In the genomic region with DNA sequence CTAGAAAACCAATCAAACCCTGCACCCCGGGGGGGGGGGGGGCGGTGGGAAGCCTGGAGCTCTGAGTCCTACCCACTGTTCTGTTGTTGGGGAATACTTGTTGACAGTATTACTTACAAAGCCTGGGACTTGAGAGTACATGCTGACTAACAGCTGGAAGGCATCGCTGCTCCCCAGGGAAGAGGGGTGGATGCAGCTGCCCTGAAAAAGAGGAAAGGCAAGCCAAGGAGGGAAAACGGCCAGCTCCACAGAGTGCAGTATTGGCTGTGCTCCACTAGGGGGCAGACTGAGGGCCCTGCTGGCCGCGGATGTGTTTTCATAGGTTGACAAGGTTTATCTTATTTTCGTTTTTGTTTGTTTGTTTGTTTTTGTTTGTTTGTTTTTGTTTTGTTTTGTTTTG, we compare ENCODE assay signal across 10 mouse cellular contexts. TPM values are rescaled to one million over a fixed set of nuclear protein-coding genes. Genes with fewer than 3 reads are reported as not detected.
DNase-seq lines count a peak whose midpoint lies in the region; ATAC-seq and TF ChIP-seq lines count a peak whose summit lies in the region.
"Had no signal": no experiment of that assay in that cellular context is flagged by ENCODE, and none has a peak within 500 bp of the region (broad histone marks: within the 10 kb centered on the region; RNA-seq: fewer than 3 reads in every experiment).

No protein-coding gene starts in this region.

- H3K79me2 ChIP-seq in myocyte (ENCODE audit: control insufficient read depth, insufficient read depth), result no peaks in the 10 kb centered on the region

- H3K4me2 ChIP-seq in intestine, embryonic 14.5 days (ENCODE audit: low read length), result no peak overlapping the region
- no peak overlapping the region for H3K4me2 ChIP-seq in intestine, embryonic 16.5 days (ENCODE audit: low read depth, low read length)
- H3K4me2 ChIP-seq in myocyte (ENCODE audit: low read depth), result no peak overlapping the region
- H3K4me2 ChIP-seq: neural tube, embryonic 12.5 days had no signal

- H3K36me3 ChIP-seq in intestine, embryonic 14.5 days (ENCODE audit: control insufficient read depth, insufficient read depth, low read length), result no peaks in the 10 kb centered on the region
- H3K36me3 ChIP-seq in intestine, embryonic 16.5 days (ENCODE audit: control insufficient read depth, insufficient read depth, low read length), result no peaks in the 10 kb centered on the region
- no peaks in the 10 kb centered on the region for H3K36me3 ChIP-seq in myocyte (ENCODE audit: control insufficient read depth, insufficient read depth)
- H3K36me3 ChIP-seq: neural tube, embryonic 12.5 days had no signal

- 29% methylated on average over 7 of the region's 7 CpGs for WGBS in intestine, embryonic 14.5 days
- WGBS in intestine, embryonic 16.5 days, result 25% methylated on average over 7 of the region's 7 CpGs
- WGBS in bone marrow, adult 2 months, result 32% methylated on average over 7 of the region's 7 CpGs

- H3ac ChIP-seq in myocyte (ENCODE audit: control insufficient read depth, insufficient read length), result no peak overlapping the region

- no peaks in the 10 kb centered on the region for H3K9me3 ChIP-seq in intestine, embryonic 14.5 days (ENCODE audit: control insufficient read depth, low read length)
- no peaks in the 10 kb centered on the region for H3K9me3 ChIP-seq in intestine, embryonic 16.5 days (ENCODE audit: control insufficient read depth, low read length)
- H3K9me3 ChIP-seq: neural tube, embryonic 12.5 days had no signal

- no peak for ATAC-seq in intestine, embryonic 14.5 days (replicated peaks; ENCODE audit: low FRiP score, low TSS enrichment, low read depth)
- no peak for ATAC-seq in intestine, embryonic 16.5 days

- DNase-seq in intestine, embryonic 14.5 days (ENCODE audit: low spot score), result peak; percentile 56
- DNase-seq in CD4-positive helper T cell, adult 2 months (ENCODE audit: low read depth, low spot score), result peak; percentile 33
- DNase-seq in fibroblast of lung, adult 2 months (ENCODE audit: low read depth), result peak; percentile 27
- DNase-seq in kidney, postnatal 25 days, result peak; percentile 66 to 80
- DNase-seq in urinary bladder, postnatal 36 days (ENCODE audit: low spot score in 2 of 2), result peak; percentile 39 to 83

- no peak overlapping the region for H3K9ac ChIP-seq in intestine, embryonic 14.5 days (ENCODE audit: low read length)
- H3K9ac ChIP-seq in intestine, embryonic 16.5 days (ENCODE audit: low read depth, low read length), result no peak overlapping the region
- H3K9ac ChIP-seq: neural tube, embryonic 12.5 days had no signal

- no peak for TF ChIP-seq POLR2A in bone marrow, adult 2 months (IDR thresholded peaks at IDR 0.05; ENCODE audit: borderline replicate concordance, control insufficient read depth, low read depth, low read length)
- no peak for TF ChIP-seq POLR2A in myocyte (IDR thresholded peaks at IDR 0.05; ENCODE audit: insufficient read length, low read depth)

- H3K27me3 ChIP-seq in intestine, embryonic 14.5 days (replicated peaks; ENCODE audit: control insufficient read depth, insufficient read depth, low read length), result no peaks in the 10 kb centered on the region
- no peaks in the 10 kb centered on the region for H3K27me3 ChIP-seq in intestine, embryonic 16.5 days (replicated peaks; ENCODE audit: control insufficient read depth, insufficient read depth, low read length)
- peaks cover 4% of the 10 kb centered on the region for H3K27me3 ChIP-seq in myocyte (ENCODE audit: control insufficient read depth, insufficient read depth, insufficient read length)

- H3K4me1 ChIP-seq in intestine, embryonic 14.5 days (replicated peaks; ENCODE audit: control insufficient read depth, insufficient read depth, low read length), result no peaks in the 10 kb centered on the region
- H3K4me1 ChIP-seq in intestine, embryonic 16.5 days (ENCODE audit: control insufficient read depth, insufficient read depth, low read length), result no peaks in the 10 kb centered on the region
- H3K4me1 ChIP-seq in bone marrow, adult 2 months (ENCODE audit: control insufficient read depth, insufficient read depth, low read length), result no peaks in the 10 kb centered on the region
- H3K4me1 ChIP-seq: neural tube, embryonic 12.5 days had no signal

- no peak overlapping the region for H3K27ac ChIP-seq in intestine, embryonic 14.5 days (ENCODE audit: low read depth)
- no peak overlapping the region for H3K27ac ChIP-seq in intestine, embryonic 16.5 days (ENCODE audit: low read length)
- no peak overlapping the region for H3K27ac ChIP-seq in bone marrow, adult 2 months (ENCODE audit: control insufficient read depth, insufficient read depth, low read depth, low read length, poor library complexity)
- H3K27ac ChIP-seq: neural tube, embryonic 12.5 days had no signal

- H3K4me3 ChIP-seq in intestine, embryonic 14.5 days (ENCODE audit: low read depth, low read length), result no peak overlapping the region
- H3K4me3 ChIP-seq in intestine, embryonic 16.5 days (ENCODE audit: low read length), result no peak overlapping the region
- no peak overlapping the region for H3K4me3 ChIP-seq in bone marrow, adult 2 months (replicated peaks; ENCODE audit: control insufficient read depth, low read depth, low read length)
- H3K4me3 ChIP-seq in myocyte, result no peak overlapping the region
- H3K4me3 ChIP-seq: erythroblast, embryonic 14.5 days; neural tube, embryonic 12.5 days had no signal

- peak; percentile 80 for TF ChIP-seq CTCF in bone marrow, adult 2 months (IDR thresholded peaks at IDR 0.05; ENCODE audit: control insufficient read depth, insufficient read depth, low read length)

TF ChIP-seq in myocyte, 11 proteins besides CTCF, POLR2A, EP300 and RAD21:
- peak in 2 of 3 experiments; percentile 23 to 46 for TF ChIP-seq MYOD1 (IDR thresholded peaks at IDR 0.05; ENCODE audit: control insufficient read depth in 1 of 3, insufficient read length in 2 of 3, low read depth in 2 of 3)
- no peak for TF ChIP-seq POLR2AphosphoS2 (IDR thresholded peaks at IDR 0.05; ENCODE audit: insufficient read length, low read depth)
- no peak for TF ChIP-seq TCF12 (IDR thresholded peaks at IDR 0.05; ENCODE audit: insufficient read depth, poor library complexity, severe bottlenecking)
- peak in 1 of 3 experiments; percentile 3 for TF ChIP-seq MYOG (IDR thresholded peaks at IDR 0.05; ENCODE audit: control insufficient read depth in 1 of 3, insufficient read depth in 1 of 3, insufficient read length in 2 of 3, low read depth in 2 of 3)
TF ChIP-seq in myocyte: peak in this region for 2.

RNA-seq across cellular contexts. Expression of gene Alox12b, which starts 14.8 kb away (rescaled TPM):
- 0.12 and 0.28 TPM in 2 replicates for polyA plus RNA-seq in intestine, embryonic 14.5 days (2014; fragmentation: Nextera tagmentation; extraction: Ambion mirVana)
- polyA plus RNA-seq in intestine, embryonic 16.5 days (2015; fragmentation: Nextera tagmentation; extraction: Ambion mirVana), result 0.33 and 0.38 TPM in 2 replicates
- not detected in 2 replicates for polyA plus RNA-seq in bone marrow, adult 2 months (2011; ENCODE audit: insufficient read depth, insufficient read length, low replicate concordance, missing spikeins)
- not detected for polyA plus RNA-seq in myocyte (2012; fragmentation: generic; extraction: Trizol)
- polyA plus RNA-seq: erythroblast, embryonic 14.5 days had no signal

RNA-seq across cellular contexts. Expression of gene Alox8, which starts 26.0 kb away (rescaled TPM):
- 0.13 and 0.15 TPM in 2 replicates for polyA plus RNA-seq in intestine, embryonic 14.5 days (2014; fragmentation: Nextera tagmentation; extraction: Ambion mirVana)
- polyA plus RNA-seq in intestine, embryonic 16.5 days (2015; fragmentation: Nextera tagmentation; extraction: Ambion mirVana), result 0.13 and 0.15 TPM in 2 replicates
- polyA plus RNA-seq in bone marrow, adult 2 months (2011; ENCODE audit: insufficient read depth, insufficient read length, low replicate concordance, missing spikeins), result not detected in 2 replicates
- not detected for polyA plus RNA-seq in myocyte (2012; fragmentation: generic; extraction: Trizol)
- polyA plus RNA-seq: erythroblast, embryonic 14.5 days had no signal

RNA-seq across cellular contexts. Expression of gene Aloxe3, which starts 45.9 kb away (rescaled TPM):
- 0.18 and 0.71 TPM in 2 replicates for polyA plus RNA-seq in intestine, embryonic 14.5 days (2014; fragmentation: Nextera tagmentation; extraction: Ambion mirVana)
- 0.31 and 0.45 TPM in 2 replicates for polyA plus RNA-seq in intestine, embryonic 16.5 days (2015; fragmentation: Nextera tagmentation; extraction: Ambion mirVana)
- 0.82 TPM in 1 of 2 replicates, not detected in the other for polyA plus RNA-seq in bone marrow, adult 2 months (2011; ENCODE audit: insufficient read depth, insufficient read length, low replicate concordance, missing spikeins)
- 0.01 TPM for polyA plus RNA-seq in myocyte (2012; fragmentation: generic; extraction: Trizol)
- polyA plus RNA-seq: neural tube, embryonic 12.5 days had no signal

RNA-seq across cellular contexts. Expression of gene 9130213A22Rik, which starts 49.2 kb away (rescaled TPM):
- polyA plus RNA-seq in intestine, embryonic 14.5 days (2014; fragmentation: Nextera tagmentation; extraction: Ambion mirVana), result 0.19 and 0.30 TPM in 2 replicates
- polyA plus RNA-seq in intestine, embryonic 16.5 days (2015; fragmentation: Nextera tagmentation; extraction: Ambion mirVana), result 0.11 and 0.29 TPM in 2 replicates
- polyA plus RNA-seq in bone marrow, adult 2 months (2011; ENCODE audit: insufficient read depth, insufficient read length, low replicate concordance, missing spikeins), result not detected in 2 replicates
- 0.78 TPM for polyA plus RNA-seq in myocyte (2012; fragmentation: generic; extraction: Trizol)
- polyA plus RNA-seq: erythroblast, embryonic 14.5 days; neural tube, embryonic 12.5 days had no signal

RNA-seq across cellular contexts. Expression of gene Hes7, which starts 51.4 kb away (rescaled TPM):
- 0.28 and 0.32 TPM in 2 replicates for polyA plus RNA-seq in intestine, embryonic 14.5 days (2014; fragmentation: Nextera tagmentation; extraction: Ambion mirVana)
- 0.29 and 0.33 TPM in 2 replicates for polyA plus RNA-seq in intestine, embryonic 16.5 days (2015; fragmentation: Nextera tagmentation; extraction: Ambion mirVana)
- polyA plus RNA-seq in bone marrow, adult 2 months (2011; ENCODE audit: insufficient read depth, insufficient read length, low replicate concordance, missing spikeins), result 1.1 TPM in 1 of 2 replicates, not detected in the other
- polyA plus RNA-seq in myocyte (2012; fragmentation: generic; extraction: Trizol), result 0.28 TPM
